Mouse (Mus musculus): ENCODE results near the gene Syn2.

DNA sequence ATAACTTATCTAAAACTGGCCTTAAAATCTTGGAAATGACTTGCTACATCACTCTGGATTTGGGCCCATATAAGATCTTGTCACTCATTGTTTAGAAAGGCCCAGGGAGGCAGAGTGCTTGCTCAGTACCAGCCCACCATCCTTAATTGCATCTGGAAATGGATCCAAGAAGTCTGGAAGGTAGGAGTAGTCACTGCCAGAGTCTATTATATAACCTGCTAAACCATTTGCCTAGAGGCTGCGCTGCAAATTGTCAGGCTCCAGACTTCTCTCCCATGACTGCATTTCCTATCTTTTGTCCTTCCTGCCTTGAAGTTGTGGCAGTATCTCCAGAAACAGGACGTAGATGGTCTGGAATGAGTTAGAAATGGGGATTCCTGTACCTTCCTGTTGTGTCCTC, 75.5 kb downstream of the Syn2 start:
- TF ChIP-seq CTCF (IDR thresholded peaks at IDR 0.05; ENCODE audit: control insufficient read depth, insufficient read depth, insufficient read length) (no peak), MYOD1 (IDR thresholded peaks at IDR 0.05; ENCODE audit: control insufficient read depth, insufficient read length, low read depth) (no peak)

Measured in C2C12 (cell line).